Mouse (Mus musculus) lung, embryonic 14.5 days (tissue): ENCODE results near the gene Chmp2a. TPM values are rescaled to one million over a fixed set of nuclear protein-coding genes. Genes with fewer than 3 reads are reported as not detected.
A peak's percentile ranks its signal among the peaks of the same experiment; 100 is the strongest.

Source experiments
- ATAC-seq: fragments of 200-750 bp; cut with Nextera tagmentation; 2 replicates; pipeline ENCODE4 v1.8.0; 2017; ENCODE audit warnings: mild to moderate bottlenecking, moderate TSS enrichment, moderate library complexity; ENCODE audit not compliant: insufficient read depth
- DNase-seq: peaks from one replicate; pipeline ENCODE4 v3.0.0-alpha.2; 2015
- H3K27ac ChIP-seq: fragments of 300-500 bp; sonication (generic); 2 replicates; pipeline ENCODE4 v1.5.1; 2014; ENCODE audit warnings: low read depth, mild to moderate bottlenecking, moderate library complexity
- H3K27me3 ChIP-seq: fragments of 300-500 bp; sonication (generic); 2 replicates; pipeline ENCODE4 v1.6.1; 2014; ENCODE audit warnings: low read length, control low read depth; ENCODE audit not compliant: insufficient read depth
- H3K36me3 ChIP-seq: fragments of 300-500 bp; sonication (generic); 2 replicates; pipeline ENCODE4 v1.6.1; 2014; ENCODE audit warnings: control low read depth; ENCODE audit not compliant: insufficient read depth
- H3K4me1 ChIP-seq: fragments of 300-500 bp; sonication (generic); 2 replicates; pipeline ENCODE4 v1.6.1; 2014; ENCODE audit warnings: antibody characterized with exemption, control low read depth; ENCODE audit not compliant: insufficient read depth
- H3K4me2 ChIP-seq: fragments of 300-500 bp; sonication (generic); 2 replicates; pipeline ENCODE4 v1.6.1; 2014; ENCODE audit warnings: mild to moderate bottlenecking
- H3K4me3 ChIP-seq: fragments of 300-500 bp; sonication (generic); 2 replicates; pipeline ENCODE4 v1.5.1; 2014; ENCODE audit warnings: low read depth, low read length
- H3K9ac ChIP-seq: fragments of 300-500 bp; sonication (generic); 2 replicates; pipeline ENCODE4 v1.6.1; 2014
- H3K9me3 ChIP-seq: fragments of 300-500 bp; sonication (generic); 2 replicates; pipeline ENCODE4 v1.6.1; 2016; ENCODE audit warnings: low read depth, low read length, control low read depth
- CTCF ChIP-seq: IDR thresholded peaks from 2 replicates; pipeline ENCODE4 v1.5.1; 2016; ENCODE audit warnings: antibody characterized with exemption, low read depth
- WGBS: fragments of 180-500 bp; shearing (Covaris S2); extraction: QIAGEN DNeasy Blood & Tissue Kit; methylation state at CpG from one replicate; pipeline ENCODE4 v1.1.7; 2014; 5-methylcytosine and 5-hydroxymethylcytosine counted together
- polyA plus RNA-seq: library from polyadenylated mRNA; unstranded; fragments of >200 nt; fragmentation: Nextera tagmentation; extraction: Ambion mirVana; gene quantifications from 2 replicates; pipeline ENCODE4 v1.2.1, GENCODE M21; 2014

The Chmp2a gene
- polyA plus RNA-seq, 1 experiment from 2014 or later: 128 TPM

DNA sequence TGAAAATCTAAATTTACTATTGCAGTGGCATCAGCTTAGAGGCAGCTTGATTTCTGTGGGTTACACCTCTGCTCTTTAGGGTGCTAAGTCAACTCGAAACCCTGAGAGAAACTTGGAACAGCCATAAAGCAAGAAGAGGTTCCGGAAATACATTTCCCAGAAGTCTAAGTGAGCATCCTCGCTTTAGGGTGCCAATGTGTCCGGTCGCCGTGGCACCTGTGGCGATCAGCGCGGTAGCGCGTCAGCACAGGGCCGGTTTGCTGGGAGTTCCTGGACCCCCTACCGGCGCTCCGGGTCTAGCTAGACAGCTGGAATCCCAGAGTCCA lies 19.3 kb upstream of the Chmp2a start:
- Histone ChIP-seq H3K27ac (peak overlapping the region; percentile 77; the same call in 1 of the 2 replicates), H3K4me1 (no peaks in the 10 kb centered on the region), H3K9ac (peak overlapping the region; percentile 60), H3K36me3 (no peaks in the 10 kb centered on the region), H3K27me3 (no peaks in the 10 kb centered on the region), H3K4me2 (peak overlapping the region; percentile 57), H3K4me3 (peak overlapping the region; percentile 54), H3K9me3 (no peaks in the 10 kb centered on the region)
- no peak for TF ChIP-seq CTCF
- DNase-seq (no peak), ATAC-seq (no peak)
- WGBS: 4% methylated on average over 15 of the region's 15 CpGs

DNA sequence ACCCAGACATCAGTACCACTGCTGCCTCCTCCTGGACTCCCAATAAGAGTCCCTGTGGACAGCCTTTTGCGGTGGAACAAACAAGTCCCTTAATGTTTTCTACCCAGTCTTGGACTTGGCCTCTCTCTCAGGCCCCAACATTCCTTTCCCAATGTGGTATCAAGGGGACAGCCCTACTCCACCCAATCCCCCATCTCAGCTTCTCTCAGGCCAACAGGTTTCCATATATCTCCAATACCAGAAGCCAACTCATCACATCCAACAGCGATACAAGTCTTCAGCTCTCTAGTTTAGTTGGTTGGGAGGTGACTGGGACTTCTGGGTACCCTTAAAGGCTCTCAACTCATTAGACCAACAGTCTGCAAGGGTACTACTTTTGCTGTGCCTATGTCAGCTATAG lies 18.9 kb upstream of the Chmp2a start:
- no peaks in the 10 kb centered on the region for H3K9me3 ChIP-seq
- ATAC-seq (no peak), DNase-seq (no peak)
- H3K27ac ChIP-seq: no peak overlapping the region
- 83% methylated on average over 2 of the region's 2 CpGs for WGBS
- H3K4me1 ChIP-seq: no peaks in the 10 kb centered on the region
- no peaks in the 10 kb centered on the region for H3K27me3 ChIP-seq
- no peaks in the 10 kb centered on the region for H3K36me3 ChIP-seq
- peak overlapping the region; percentile 57 for H3K4me2 ChIP-seq
- no peak for TF ChIP-seq CTCF
- peak overlapping the region; percentile 54 for H3K4me3 ChIP-seq
- peak overlapping the region; percentile 60; the same call in 1 of the 2 replicates for H3K9ac ChIP-seq

DNA sequence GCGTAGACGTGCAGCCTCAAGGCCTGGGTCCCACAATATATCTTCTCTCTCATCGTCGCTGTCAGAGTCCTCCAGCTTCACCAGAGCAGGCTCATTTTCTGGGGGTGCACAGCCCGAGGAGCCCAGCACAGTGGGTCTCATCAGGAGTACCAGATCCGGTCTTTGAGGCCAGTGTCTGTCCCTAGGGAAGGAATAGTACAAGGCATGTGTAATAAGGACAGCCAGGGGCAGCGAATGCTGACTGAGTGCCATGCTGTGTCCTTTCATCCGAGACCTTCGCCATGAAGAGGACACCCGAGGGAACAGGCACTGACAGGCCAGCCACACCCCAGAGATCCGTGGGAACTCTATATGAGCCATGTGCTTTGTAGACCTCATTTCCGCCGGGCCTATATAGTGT lies 18.4 kb upstream of the Chmp2a start:
- no peaks in the 10 kb centered on the region for H3K36me3 ChIP-seq
- H3K4me2 ChIP-seq: no peak overlapping the region
- no peak for ATAC-seq
- no peaks in the 10 kb centered on the region for H3K9me3 ChIP-seq
- no peak for TF ChIP-seq CTCF
- H3K4me3 ChIP-seq: no peak overlapping the region
- H3K9ac ChIP-seq: no peak overlapping the region
- DNase-seq: no peak
- 89% methylated on average over 13 of the region's 13 CpGs for WGBS
- no peaks in the 10 kb centered on the region for H3K27me3 ChIP-seq
- H3K4me1 ChIP-seq: no peaks in the 10 kb centered on the region
- H3K27ac ChIP-seq: no peak overlapping the region

DNA sequence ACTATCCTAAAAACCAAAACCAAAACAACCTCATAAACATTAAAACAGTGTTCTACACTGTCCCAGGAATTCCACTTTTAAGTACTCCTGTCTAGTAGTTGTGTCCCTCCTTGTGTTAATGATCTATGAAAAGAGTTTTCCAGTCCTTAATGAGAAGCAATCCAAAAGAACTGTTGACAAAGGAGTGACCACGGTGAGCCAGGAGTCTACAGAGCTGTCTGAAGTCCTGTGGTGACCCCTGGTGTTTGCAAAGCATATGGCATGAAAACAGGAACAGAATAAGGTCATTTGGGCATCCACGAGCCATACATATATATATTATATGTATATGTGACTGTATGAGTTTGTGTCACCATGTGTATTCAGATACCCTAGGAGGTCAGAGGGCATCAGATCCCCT lies 11.5 kb upstream of the Chmp2a start:
- ATAC-seq (peak; percentile 58; the same call in 1 of the 2 replicates), DNase-seq (peak; percentile 88)
- H3K36me3 ChIP-seq: no peaks in the 10 kb centered on the region
- no peak overlapping the region for H3K9ac ChIP-seq
- H3K27me3 ChIP-seq: peaks cover 30% of the 10 kb centered on the region
- H3K27ac ChIP-seq: no peak overlapping the region
- 2% methylated on average over 2 of the region's 2 CpGs for WGBS
- no peak overlapping the region for H3K4me2 ChIP-seq
- H3K4me1 ChIP-seq: no peaks in the 10 kb centered on the region
- H3K4me3 ChIP-seq: no peak overlapping the region
- peak; percentile 82 for TF ChIP-seq CTCF
- no peaks in the 10 kb centered on the region; the same call in 1 of the 2 replicates for H3K9me3 ChIP-seq

DNA sequence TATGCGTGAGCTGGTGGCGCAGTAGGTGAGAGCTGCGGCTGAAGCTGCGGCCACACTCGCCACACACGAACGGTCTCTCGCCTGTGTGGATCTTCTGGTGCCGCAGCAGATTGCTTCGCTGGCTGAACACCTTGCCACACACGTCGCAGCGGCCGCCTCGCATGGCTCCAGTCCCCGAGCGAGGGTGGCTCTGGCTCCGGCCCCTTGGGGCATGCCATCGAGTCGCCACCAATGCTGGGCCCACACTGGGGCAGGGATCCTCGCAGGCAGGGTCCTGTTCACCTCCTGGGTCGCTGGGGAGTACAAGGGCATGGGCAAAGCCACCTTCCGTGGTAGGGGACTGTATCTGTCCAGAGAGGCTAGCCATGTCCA lies 9.6 kb upstream of the Chmp2a start:
- Histone ChIP-seq H3K4me3 (peak overlapping the region; percentile 49), H3K4me2 (peak overlapping the region; percentile 91), H3K27me3 (peaks cover 30% of the 10 kb centered on the region), H3K9me3 (no peaks in the 10 kb centered on the region; the same call in 1 of the 2 replicates), H3K4me1 (no peaks in the 10 kb centered on the region), H3K36me3 (no peaks in the 10 kb centered on the region), H3K9ac (peak overlapping the region; percentile 53), H3K27ac (no peak overlapping the region)
- TF ChIP-seq CTCF: no peak
- DNase-seq (no peak), ATAC-seq (peak; percentile 12; the same call in 1 of the 2 replicates)
- 4% methylated on average over 23 of the region's 23 CpGs for WGBS

DNA sequence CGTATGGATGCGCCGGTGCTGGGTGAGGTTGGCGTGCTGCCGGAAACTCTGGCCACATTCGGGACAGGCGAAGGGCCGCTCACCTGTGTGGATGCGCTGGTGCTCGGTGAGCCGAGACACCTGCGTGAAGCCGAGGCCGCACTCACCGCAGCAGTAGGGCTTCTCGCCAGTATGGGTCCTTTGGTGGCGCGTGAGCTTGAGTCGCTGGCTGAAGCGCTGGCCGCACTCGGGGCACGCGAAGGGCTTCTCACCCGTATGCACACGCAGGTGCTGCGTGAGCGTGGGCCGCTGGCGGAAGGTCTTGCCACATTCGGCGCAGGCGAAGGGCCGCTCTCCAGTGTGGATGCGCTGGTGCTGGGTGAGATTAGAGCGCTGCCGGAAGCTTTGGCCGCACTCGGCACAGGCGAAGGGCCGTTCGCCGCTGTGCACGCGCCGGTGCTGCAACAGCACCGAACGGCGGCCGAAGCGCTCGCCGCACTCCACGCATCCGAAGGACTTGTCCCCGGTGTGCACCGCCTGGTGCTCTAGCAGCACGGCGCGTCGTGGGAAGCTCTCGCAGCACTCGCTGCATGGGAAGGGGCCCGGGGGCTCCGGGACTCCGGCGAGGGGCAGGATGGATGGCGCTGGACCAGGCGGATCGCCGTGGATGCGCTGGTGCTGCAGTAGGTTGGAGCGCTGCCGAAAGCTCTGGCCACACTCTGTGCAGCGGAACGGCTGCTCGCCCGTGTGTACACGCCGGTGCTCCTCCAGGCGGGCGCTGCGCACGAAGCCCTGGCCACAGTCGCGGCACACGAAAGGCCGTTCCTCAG lies 9.0 kb upstream of the Chmp2a start:
- H3K9me3 ChIP-seq: no peaks in the 10 kb centered on the region; the same call in 1 of the 2 replicates
- 5% methylated on average over 88 of the region's 88 CpGs for WGBS
- H3K9ac ChIP-seq: peak overlapping the region; percentile 53
- H3K4me1 ChIP-seq: no peaks in the 10 kb centered on the region
- peak; percentile 39 for ATAC-seq
- DNase-seq: peak; percentile 65
- TF ChIP-seq CTCF: no peak
- H3K36me3 ChIP-seq: no peaks in the 10 kb centered on the region
- peak overlapping the region; percentile 91 for H3K4me2 ChIP-seq
- H3K4me3 ChIP-seq: peak overlapping the region; percentile 49
- H3K27ac ChIP-seq: no peak overlapping the region
- H3K27me3 ChIP-seq: peaks cover 30% of the 10 kb centered on the region

DNA sequence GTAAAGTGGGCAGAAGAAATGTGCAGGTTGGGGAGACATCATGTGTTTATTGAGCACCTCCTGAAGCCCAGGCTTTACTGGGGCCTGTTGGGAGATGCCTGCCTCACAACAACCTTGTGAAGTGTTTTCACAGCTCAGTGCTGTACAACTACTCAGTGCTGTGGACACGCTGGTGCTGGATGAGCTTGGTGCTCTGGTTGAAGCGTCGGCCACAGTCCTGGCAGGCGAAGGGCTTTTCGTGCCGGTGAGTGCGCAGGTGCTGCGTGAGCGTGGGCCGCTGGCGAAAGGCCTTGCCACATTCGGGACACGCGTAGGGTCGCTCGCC lies 8.5 kb upstream of the Chmp2a start:
- peak overlapping the region; percentile 49 for H3K4me3 ChIP-seq
- H3K36me3 ChIP-seq: no peaks in the 10 kb centered on the region
- DNase-seq (no peak), ATAC-seq (no peak)
- TF ChIP-seq CTCF: no peak
- peak overlapping the region; percentile 91 for H3K4me2 ChIP-seq
- peaks cover 30% of the 10 kb centered on the region for H3K27me3 ChIP-seq
- H3K9me3 ChIP-seq: no peaks in the 10 kb centered on the region; the same call in 1 of the 2 replicates
- no peaks in the 10 kb centered on the region for H3K4me1 ChIP-seq
- WGBS: 37% methylated on average over 16 of the region's 16 CpGs
- no peak overlapping the region for H3K27ac ChIP-seq
- H3K9ac ChIP-seq: no peak overlapping the region
